Mouse (Mus musculus) kidney, embryonic 14.5 days (tissue): ENCODE results near the gene Wdr34. TPM values are rescaled to one million over a fixed set of nuclear protein-coding genes. Genes with fewer than 3 reads are reported as not detected.

ENCODE experiments used
- ATAC-seq: fragments of 200-750 bp; cut with Nextera tagmentation; 2 replicates; pipeline ENCODE4 v1.8.0; 2017; ENCODE audit warnings: moderate number of reproducible peaks, mild to moderate bottlenecking, moderate TSS enrichment, moderate library complexity; ENCODE audit not compliant: low FRiP score, low TSS enrichment
- H3K27ac ChIP-seq: fragments of 300-500 bp; sonication (generic); 2 replicates; pipeline ENCODE4 v1.5.1; 2014; ENCODE audit warnings: low read depth, mild to moderate bottlenecking, low read length, moderate library complexity, mixed read lengths
- H3K27me3 ChIP-seq: fragments of 300-500 bp; sonication (generic); 2 replicates; pipeline ENCODE4 v1.6.1; 2014; ENCODE audit warnings: mild to moderate bottlenecking, low read length; ENCODE audit not compliant: control insufficient read depth, insufficient read depth
- H3K36me3 ChIP-seq: fragments of 300-500 bp; sonication (generic); 2 replicates; pipeline ENCODE4 v1.6.1; 2014; ENCODE audit warnings: low read length, mixed read lengths; ENCODE audit not compliant: control insufficient read depth, insufficient read depth
- H3K4me1 ChIP-seq: fragments of 300-500 bp; sonication (generic); 2 replicates; pipeline ENCODE4 v1.6.1; 2014; ENCODE audit warnings: low read length, mixed read lengths; ENCODE audit not compliant: control insufficient read depth, insufficient read depth
- H3K4me2 ChIP-seq: fragments of 300-500 bp; sonication (generic); replicated peaks from 2 replicates; pipeline ENCODE4 v1.6.1; 2014; ENCODE audit warnings: low read depth, mild to moderate bottlenecking, low read length
- H3K4me3 ChIP-seq: fragments of 300-500 bp; sonication (generic); 2 replicates; pipeline ENCODE4 v1.5.1; 2014; ENCODE audit warnings: mild to moderate bottlenecking, low read length
- H3K9ac ChIP-seq: fragments of 300-500 bp; sonication (generic); 2 replicates; pipeline ENCODE4 v1.6.1; 2014; ENCODE audit warnings: low read depth, mild to moderate bottlenecking, low read length, moderate library complexity
- H3K9me3 ChIP-seq: fragments of 300-500 bp; sonication (generic); 2 replicates; pipeline ENCODE4 v1.6.1; 2016; ENCODE audit warnings: low read length; ENCODE audit not compliant: control insufficient read depth
- WGBS: fragments of 180-500 bp; shearing (Covaris S2); extraction: QIAGEN DNeasy Blood & Tissue Kit; methylation state at CpG from one replicate; pipeline ENCODE4 v1.1.7; 2014; 5-methylcytosine and 5-hydroxymethylcytosine counted together
- polyA plus RNA-seq: library from polyadenylated mRNA; unstranded; fragments of >200 nt; fragmentation: Nextera tagmentation; extraction: Ambion mirVana; gene quantifications from 2 replicates; pipeline ENCODE4 v1.2.1, GENCODE M21; 2014

Gene Wdr34
- polyA plus RNA-seq, 1 experiment from 2014 or later: 42.6 TPM

- Histone ChIP-seq H3K36me3 (no peaks in the 10 kb centered on the region), H3K9me3 (no peaks in the 10 kb centered on the region), H3K4me1 (peaks cover 6% of the 10 kb centered on the region; the same call in 1 of the 2 replicates), H3K27me3 (no peaks in the 10 kb centered on the region), H3K9ac (no peak overlapping the region), H3K4me3 (no peak overlapping the region), H3K4me2 (peak overlapping the region; percentile 34), H3K27ac (no peak overlapping the region)
- ATAC-seq: peak; percentile 17; the same call in 1 of the 2 replicates
- WGBS: 42% methylated on average over 5 of the region's 5 CpGs
These were observed 35.4 kb upstream of the Wdr34 start for GRCm38 (mm10) chr2:30084113-30084512.

GRCm38 (mm10) chr2:30080181-30080800 lies 31.6 kb upstream of the Wdr34 start:
- Histone ChIP-seq H3K4me2 (no peak overlapping the region), H3K27ac (no peak overlapping the region), H3K36me3 (no peaks in the 10 kb centered on the region), H3K9me3 (no peaks in the 10 kb centered on the region), H3K27me3 (no peaks in the 10 kb centered on the region), H3K4me3 (no peak overlapping the region), H3K4me1 (peaks cover 9% of the 10 kb centered on the region; the same call in 1 of the 2 replicates), H3K9ac (no peak overlapping the region)
- 87% methylated on average over 15 of the region's 15 CpGs for WGBS
- no peak for ATAC-seq

GRCm38 (mm10) chr2:30078760-30079159 lies 30.1 kb upstream of the Wdr34 start:
- H3K9ac ChIP-seq: peak overlapping the region; percentile 42; the same call in 1 of the 2 replicates
- H3K4me2 ChIP-seq: peak overlapping the region; percentile 93; the same call in 1 of the 2 replicates
- H3K27me3 ChIP-seq: no peaks in the 10 kb centered on the region
- H3K4me1 ChIP-seq: peaks cover 4% of the 10 kb centered on the region; the same call in 1 of the 2 replicates
- WGBS: 74% methylated on average over 4 of the region's 4 CpGs
- ATAC-seq: no peak
- H3K27ac ChIP-seq: 0 out of 2 replicates have a peak overlapping the region, but pooled peaks have one; percentile 88
- H3K36me3 ChIP-seq: peaks cover 3% of the 10 kb centered on the region; the same call in 1 of the 2 replicates
- peak overlapping the region; percentile 64; the same call in 1 of the 2 replicates for H3K4me3 ChIP-seq
- H3K9me3 ChIP-seq: no peaks in the 10 kb centered on the region

GRCm38 (mm10) chr2:30078349-30078712 lies 29.6 kb upstream of the Wdr34 start:
- H3K27ac ChIP-seq: peak overlapping the region; percentile 88; the same call in 1 of the 2 replicates
- H3K4me2 ChIP-seq: peak overlapping the region; percentile 93
- H3K4me1 ChIP-seq: peaks cover 4% of the 10 kb centered on the region; the same call in 1 of the 2 replicates
- peak overlapping the region; percentile 42 for H3K9ac ChIP-seq
- peak overlapping the region; percentile 64 for H3K4me3 ChIP-seq
- no peaks in the 10 kb centered on the region for H3K9me3 ChIP-seq
- H3K36me3 ChIP-seq: peaks cover 7% of the 10 kb centered on the region; the same call in 1 of the 2 replicates
- WGBS: 17% methylated on average over 10 of the region's 10 CpGs
- no peaks in the 10 kb centered on the region for H3K27me3 ChIP-seq
- ATAC-seq: peak; percentile 10; the same call in 1 of the 2 replicates

GRCm38 (mm10) chr2:30077502-30078348 lies 29.0 kb upstream of the Wdr34 start, which contains the start of gene Pkn3:
Gene Pkn3 (plus strand): TSS chr2:30077684.
- peak within 1 kb of the TSS; percentile 93 for H3K4me2 ChIP-seq
- ATAC-seq: peak; percentile 86
- no peaks in the 10 kb centered on the region for H3K9me3 ChIP-seq
- under 1% methylated on average over 53 of the region's 53 CpGs for WGBS
- H3K4me1 ChIP-seq: peaks cover 4% of the 10 kb centered on the region; the same call in 1 of the 2 replicates
- H3K36me3 ChIP-seq: peaks cover 12% of the 10 kb centered on the region; the same call in 1 of the 2 replicates
- H3K9ac ChIP-seq: peak within 1 kb of the TSS; percentile 70
- H3K4me3 ChIP-seq: peak within 1 kb of the TSS; percentile 64
- H3K27me3 ChIP-seq: no peaks in the 10 kb centered on the region
- H3K27ac ChIP-seq: peak within 1 kb of the TSS; percentile 88

- Histone ChIP-seq H3K4me2 (peak overlapping the region; percentile 93; the same call in 1 of the 2 replicates), H3K27me3 (no peaks in the 10 kb centered on the region), H3K4me3 (no peak overlapping the region), H3K9ac (no peak overlapping the region), H3K27ac (no peak overlapping the region), H3K4me1 (peaks cover 4% of the 10 kb centered on the region; the same call in 1 of the 2 replicates), H3K36me3 (peaks cover 17% of the 10 kb centered on the region), H3K9me3 (no peaks in the 10 kb centered on the region)
- WGBS: 66% methylated on average over 6 of the region's 6 CpGs
- ATAC-seq: peak; percentile 25; the same call in 1 of the 2 replicates
These were observed 28.3 kb upstream of the Wdr34 start for GRCm38 (mm10) chr2:30076959-30077358.

GRCm38 (mm10) chr2:30076439-30076838 lies 27.8 kb upstream of the Wdr34 start:
- H3K9ac ChIP-seq: no peak overlapping the region
- no peak for ATAC-seq
- no peak overlapping the region for H3K4me2 ChIP-seq
- H3K9me3 ChIP-seq: no peaks in the 10 kb centered on the region
- WGBS: 96% methylated on average over 9 of the region's 9 CpGs
- H3K27ac ChIP-seq: no peak overlapping the region
- no peaks in the 10 kb centered on the region for H3K27me3 ChIP-seq
- peaks cover 4% of the 10 kb centered on the region; the same call in 1 of the 2 replicates for H3K4me1 ChIP-seq
- H3K4me3 ChIP-seq: no peak overlapping the region
- H3K36me3 ChIP-seq: peaks cover 19% of the 10 kb centered on the region

GRCm38 (mm10) chr2:30075625-30076024 lies 26.9 kb upstream of the Wdr34 start:
- Histone ChIP-seq H3K4me1 (peaks cover 4% of the 10 kb centered on the region; the same call in 1 of the 2 replicates), H3K9me3 (no peaks in the 10 kb centered on the region), H3K9ac (no peak overlapping the region), H3K4me3 (no peak overlapping the region), H3K36me3 (peaks cover 20% of the 10 kb centered on the region), H3K27me3 (no peaks in the 10 kb centered on the region), H3K27ac (no peak overlapping the region), H3K4me2 (no peak overlapping the region)
- no peak for ATAC-seq
- WGBS: 44% methylated on average over 3 of the region's 3 CpGs
